Mouse (Mus musculus) heart, postnatal 0 days (tissue): ENCODE data around the gene Nfya. TPM values are rescaled to one million over a fixed set of nuclear protein-coding genes. Genes with fewer than 3 reads are reported as not detected.

ENCODE experiments used
- ATAC-seq: fragments of 200-750 bp; cut with Nextera tagmentation; 2 replicates; pipeline ENCODE4 v1.8.0; 2017; ENCODE audit warnings: low read depth, moderate number of reproducible peaks, moderate library complexity; ENCODE audit not compliant: insufficient read depth
- DNase-seq: peaks from one replicate; pipeline ENCODE4 v3.0.0-alpha.2; 2016; ENCODE audit warnings: low spot score
- H3K27ac ChIP-seq: fragments of 300-500 bp; sonication (generic); 2 replicates; pipeline ENCODE4 v1.5.1; 2014; ENCODE audit warnings: low read depth, mild to moderate bottlenecking
- H3K27me3 ChIP-seq: fragments of 300-500 bp; sonication (generic); 2 replicates; pipeline ENCODE4 v1.6.1; 2014; ENCODE audit warnings: low read length, mixed read lengths; ENCODE audit not compliant: control insufficient read depth, insufficient read depth
- H3K36me3 ChIP-seq: fragments of 300-500 bp; sonication (generic); replicated peaks from 2 replicates; pipeline ENCODE4 v1.6.1; 2014; ENCODE audit warnings: low read length, mixed read lengths; ENCODE audit not compliant: control insufficient read depth, insufficient read depth
- H3K4me1 ChIP-seq: fragments of 300-500 bp; sonication (generic); 2 replicates; pipeline ENCODE4 v1.6.1; 2014; ENCODE audit warnings: antibody characterized with exemption; ENCODE audit not compliant: control insufficient read depth, insufficient read depth
- H3K4me2 ChIP-seq: fragments of 300-500 bp; sonication (generic); 2 replicates; pipeline ENCODE4 v1.6.1; 2014; ENCODE audit warnings: low read depth, mild to moderate bottlenecking, low read length, moderate library complexity
- H3K4me3 ChIP-seq: fragments of 300-500 bp; sonication (generic); 2 replicates; pipeline ENCODE4 v1.5.1; 2014; ENCODE audit warnings: low read depth, low read length
- H3K9ac ChIP-seq: fragments of 300-500 bp; sonication (generic); replicated peaks from 2 replicates; pipeline ENCODE4 v1.6.1; 2014; ENCODE audit warnings: low read depth, low read length, mixed read lengths
- H3K9me3 ChIP-seq: fragments of 300-500 bp; sonication (generic); replicated peaks from 2 replicates; pipeline ENCODE4 v1.6.1; 2016; ENCODE audit warnings: low read length; ENCODE audit not compliant: control insufficient read depth
- CTCF ChIP-seq: IDR thresholded peaks from 2 replicates; pipeline ENCODE4 v1.5.1; 2016; ENCODE audit warnings: antibody characterized with exemption, control low read depth, low read depth
- EP300 ChIP-seq: IDR thresholded peaks from 2 replicates; pipeline ENCODE4 v1.6.1; 2016; ENCODE audit warnings: antibody characterized with exemption, low read depth
- WGBS: fragments of 180-500 bp; shearing (Covaris S2); extraction: QIAGEN DNeasy Blood & Tissue Kit; methylation state at CpG from one replicate; pipeline ENCODE4 v1.1.7; 2014; 5-methylcytosine and 5-hydroxymethylcytosine counted together
- polyA plus RNA-seq: library from polyadenylated mRNA; unstranded; fragments of >200 nt; fragmentation: Nextera tagmentation; extraction: Ambion mirVana; gene quantifications from 2 replicates; pipeline ENCODE4 v1.2.1, GENCODE M21; 2015
- total RNA-seq: library from RNA; depleted of rRNA; stranded (reverse); fragments of >200 nt; gene quantifications from 2 replicates; pipeline ENCODE4 v1.2.3, GENCODE M21; 2014; ENCODE audit warnings: low replicate concordance

The Nfya gene
- total and polyA plus RNA-seq, 2 experiments from 2014 or later: 4.7 to 27.4 TPM

DNA sequence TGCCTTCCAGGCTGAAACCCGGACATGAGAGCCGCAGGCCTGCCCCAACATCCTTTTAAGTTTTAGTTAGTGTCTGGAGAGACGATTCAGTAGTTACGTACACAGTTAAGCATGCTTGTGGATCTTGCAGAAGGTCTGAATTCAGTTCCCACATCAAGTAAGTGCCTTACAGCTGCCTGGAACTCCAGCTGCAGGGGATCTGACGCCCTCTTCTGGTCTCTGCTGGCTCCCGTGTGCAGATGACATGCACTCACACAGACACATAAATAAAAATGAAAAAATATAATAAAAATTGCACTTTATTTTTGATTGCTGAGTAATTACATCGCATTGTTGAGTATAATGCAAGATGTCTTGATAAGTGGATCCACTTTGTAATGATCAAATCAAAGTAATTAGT is 43.8 kb upstream of the Nfya start:
- Histone ChIP-seq H3K4me3 (no peak overlapping the region), H3K27me3 (no peaks in the 10 kb centered on the region), H3K27ac (no peak overlapping the region), H3K4me1 (no peaks in the 10 kb centered on the region), H3K36me3 (no peaks in the 10 kb centered on the region), H3K9me3 (no peaks in the 10 kb centered on the region), H3K9ac (no peak overlapping the region), H3K4me2 (no peak overlapping the region)
- ATAC-seq: no peak
- DNase-seq: no peak
- TF ChIP-seq EP300 (no peak), CTCF (0 out of 2 replicates have a peak, but pooled peaks have one; percentile 24)
- 79% methylated on average over 7 of the region's 7 CpGs for WGBS

GRCm38 (mm10) chr17:48451753-48452444 is 42.2 kb upstream of the Nfya start:
- DNase-seq (no peak), ATAC-seq (no peak)
- H3K36me3 ChIP-seq: no peaks in the 10 kb centered on the region
- no peak overlapping the region for H3K4me3 ChIP-seq
- H3K9ac ChIP-seq: no peak overlapping the region
- 55% methylated on average over 9 of the region's 9 CpGs for WGBS
- no peaks in the 10 kb centered on the region for H3K4me1 ChIP-seq
- no peak overlapping the region for H3K27ac ChIP-seq
- TF ChIP-seq CTCF: no peak
- TF ChIP-seq EP300: no peak
- H3K27me3 ChIP-seq: no peaks in the 10 kb centered on the region
- no peak overlapping the region for H3K4me2 ChIP-seq
- no peaks in the 10 kb centered on the region for H3K9me3 ChIP-seq

- H3K9ac ChIP-seq: no peak within 1 kb of the TSS
- DNase-seq (no peak), ATAC-seq (no peak)
- H3K4me3 ChIP-seq: no peak within 1 kb of the TSS
- no peaks in the 10 kb centered on the region for H3K9me3 ChIP-seq
- TF ChIP-seq EP300: no peak
- TF ChIP-seq CTCF: no peak
- H3K4me1 ChIP-seq: no peaks in the 10 kb centered on the region
- no peaks in the 10 kb centered on the region for H3K36me3 ChIP-seq
- H3K27me3 ChIP-seq: no peaks in the 10 kb centered on the region
- 68% methylated on average over 7 of the region's 7 CpGs for WGBS
- no peak within 1 kb of the TSS for H3K4me2 ChIP-seq
- H3K27ac ChIP-seq: no peak within 1 kb of the TSS
Measured at GRCm38 (mm10) chr17:48451353-48451675, 41.6 kb upstream of the Nfya start, which contains the start of gene Tspo2. TSS of gene Tspo2 (minus strand) at chr17:48451522.

- Histone ChIP-seq H3K27ac (no peak overlapping the region), H3K9ac (no peak overlapping the region), H3K4me1 (no peaks in the 10 kb centered on the region), H3K4me3 (no peak overlapping the region), H3K4me2 (no peak overlapping the region), H3K27me3 (no peaks in the 10 kb centered on the region), H3K36me3 (no peaks in the 10 kb centered on the region), H3K9me3 (no peaks in the 10 kb centered on the region)
- DNase-seq (no peak), ATAC-seq (no peak)
- TF ChIP-seq EP300 (no peak), CTCF (no peak)
- WGBS: 80% methylated on average over 13 of the region's 13 CpGs
Measured at GRCm38 (mm10) chr17:48450666-48451352, 41.1 kb upstream of the Nfya start.

DNA sequence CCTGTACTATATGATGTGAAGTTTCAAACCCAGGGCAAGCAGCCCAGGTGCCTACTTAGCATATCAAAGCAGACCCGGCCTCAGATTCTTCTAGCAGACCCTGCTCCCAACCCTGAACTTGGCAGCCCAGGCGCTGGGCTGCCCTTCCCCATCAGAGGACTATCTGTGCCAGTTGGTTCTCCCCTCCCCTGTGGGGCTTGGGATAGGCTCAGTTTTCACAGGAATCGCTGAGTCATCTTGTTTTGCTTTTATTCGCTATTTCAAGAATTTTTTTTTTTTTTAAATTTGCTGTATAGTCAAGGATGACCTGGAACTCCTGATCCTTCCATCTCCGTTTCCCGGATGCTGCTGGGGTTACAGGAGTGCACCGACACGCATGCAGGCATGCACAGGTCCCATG is 38.0 kb upstream of the Nfya start:
- Histone ChIP-seq H3K27me3 (no peaks in the 10 kb centered on the region), H3K9ac (no peak overlapping the region), H3K4me1 (no peaks in the 10 kb centered on the region), H3K4me2 (no peak overlapping the region), H3K27ac (no peak overlapping the region), H3K9me3 (no peaks in the 10 kb centered on the region), H3K4me3 (no peak overlapping the region), H3K36me3 (no peaks in the 10 kb centered on the region)
- ATAC-seq (no peak), DNase-seq (no peak)
- 67% methylated on average over 8 of the region's 8 CpGs for WGBS
- TF ChIP-seq EP300 (no peak), CTCF (no peak)
